Mouse (Mus musculus) heart, postnatal 0 days (tissue): ENCODE results near the gene Abce1.

Source experiments
- CTCF ChIP-seq: IDR thresholded peaks from 2 replicates; pipeline ENCODE4 v1.5.1; 2016; ENCODE audit warnings: antibody characterized with exemption, control low read depth, low read depth
- EP300 ChIP-seq: IDR thresholded peaks from 2 replicates; pipeline ENCODE4 v1.6.1; 2016; ENCODE audit warnings: antibody characterized with exemption, low read depth

DNA sequence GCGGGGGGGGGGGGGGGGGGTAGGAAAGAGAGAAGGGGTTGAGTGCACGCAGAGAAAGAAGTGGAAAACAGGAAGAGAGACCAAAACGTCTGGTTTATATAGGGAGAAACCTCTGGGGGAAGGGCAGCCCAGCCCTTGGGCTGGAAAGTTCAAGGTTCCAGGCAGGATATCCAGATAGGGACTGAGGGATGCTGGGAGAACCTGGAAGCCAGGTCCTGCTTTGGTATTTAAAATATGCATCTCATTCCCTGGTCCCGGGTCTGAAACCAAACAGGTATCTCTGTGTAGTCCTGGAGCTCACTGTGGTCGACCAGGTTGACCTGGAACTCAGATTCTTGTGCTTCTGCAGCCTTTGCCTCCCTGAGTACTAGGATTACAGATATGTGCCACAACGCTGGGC, 1.1 kb upstream of the Abce1 start:
- TF ChIP-seq CTCF (no peak), EP300 (no peak)
